Mouse (Mus musculus) C2C12 (cell line): ENCODE results near the gene N6amt1. TPM values are rescaled to one million over a fixed set of nuclear protein-coding genes. Genes with fewer than 3 reads are reported as not detected.

ENCODE experiments used
- H3K27me3 ChIP-seq: one replicate; pipeline ENCODE4 v1.6.1; 2011; ENCODE audit not compliant: control insufficient read depth, insufficient read depth, insufficient read length
- H3K36me3 ChIP-seq: one replicate; pipeline ENCODE4 v1.6.1; 2011; ENCODE audit not compliant: control insufficient read depth, insufficient read depth
- H3K4me3 ChIP-seq: one replicate; pipeline ENCODE4 v1.5.1; 2011; ENCODE audit warnings: mild to moderate bottlenecking, control low read depth; ENCODE audit not compliant: poor library complexity, insufficient read depth, severe bottlenecking
- H3K79me2 ChIP-seq: one replicate; pipeline ENCODE4 v1.6.1; 2011; ENCODE audit not compliant: control insufficient read depth, insufficient read depth
- H3K79me3 ChIP-seq: one replicate; pipeline ENCODE4 v1.6.1; 2011; ENCODE audit warnings: low read depth, control low read depth
- H3ac ChIP-seq: one replicate; pipeline ENCODE3; 2011; ENCODE audit warnings: low read depth; ENCODE audit not compliant: control insufficient read depth, insufficient read length
- CEBPB ChIP-seq: IDR thresholded peaks from one replicate; pipeline ENCODE4 v1.6.1; 2011; ENCODE audit warnings: low read depth, mild to moderate bottlenecking, control low read depth, moderate library complexity
- CTCF ChIP-seq: IDR thresholded peaks from one replicate; pipeline ENCODE4 v1.5.1; 2011; ENCODE audit not compliant: control insufficient read depth, insufficient read depth, insufficient read length
- FOSL1 ChIP-seq: IDR thresholded peaks from one replicate; pipeline ENCODE4 v1.8.0; 2011; ENCODE audit warnings: mild to moderate bottlenecking, low read length; ENCODE audit not compliant: poor library complexity, insufficient read depth, severe bottlenecking
- MAX ChIP-seq: IDR thresholded peaks from one replicate; pipeline ENCODE4 v1.6.1; 2011; ENCODE audit warnings: mild to moderate bottlenecking, control low read depth
- MYOD1 ChIP-seq: IDR thresholded peaks from one replicate; pipeline ENCODE4 v1.6.1; 2011; ENCODE audit warnings: low read depth; ENCODE audit not compliant: control insufficient read depth, insufficient read length
- MYOG ChIP-seq: IDR thresholded peaks from one replicate; pipeline ENCODE4 v1.6.1; 2011; ENCODE audit not compliant: control insufficient read depth, insufficient read length; ENCODE audit errors: extremely low read depth
- USF1 ChIP-seq: IDR thresholded peaks from one replicate; pipeline ENCODE4 v1.6.1; 2011; ENCODE audit warnings: low read depth, mild to moderate bottlenecking, control low read depth, moderate library complexity
- polyA plus RNA-seq: library from polyadenylated mRNA; unstranded; fragments of >200 nt; fragmentation: generic; extraction: Trizol; gene quantifications from one replicate; pipeline ENCODE4 v1.2.1, GENCODE M21; 2012; ENCODE audit warnings: missing spikeins

Gene N6amt1
- polyA plus RNA-seq, 1 experiment = 7.3 TPM

DNA sequence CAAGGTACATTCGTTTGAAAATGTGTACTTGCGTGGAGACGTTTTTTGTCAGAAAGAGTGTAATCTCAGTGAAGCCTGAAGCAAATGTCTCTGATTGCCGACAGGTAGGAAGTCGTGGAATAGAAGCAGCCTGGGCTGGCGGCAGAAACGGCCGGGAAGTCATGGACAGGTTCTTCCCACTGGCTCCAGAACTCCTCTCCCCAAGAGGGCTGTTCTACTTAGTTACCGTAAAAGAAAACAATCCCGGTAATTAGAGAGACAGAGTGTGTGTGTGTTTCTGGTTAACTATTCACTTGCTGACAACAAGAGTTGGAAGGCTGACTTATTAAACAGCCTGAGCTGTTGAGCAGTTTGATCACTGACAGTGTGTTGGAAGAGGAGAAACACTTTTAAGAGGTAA, 12.1 kb downstream of the N6amt1 start:
- TF ChIP-seq CTCF = no peak
- no peak for TF ChIP-seq CEBPB
- no peak for TF ChIP-seq MYOD1
- TF ChIP-seq FOSL1 = no peak
- no peak for TF ChIP-seq MAX
- TF ChIP-seq USF1 = no peak
- no peak for TF ChIP-seq MYOG
- Histone ChIP-seq H3K79me3 (no peaks in the 10 kb centered on the region), H3ac (no peak overlapping the region), H3K79me2 (no peaks in the 10 kb centered on the region), H3K4me3 (no peak overlapping the region), H3K27me3 (no peaks in the 10 kb centered on the region), H3K36me3 (peaks cover 16% of the 10 kb centered on the region)

GRCm38 (mm10) chr16:87366445-87366844, 12.5 kb downstream of the N6amt1 start:
- Histone ChIP-seq H3K4me3 (no peak overlapping the region), H3ac (no peak overlapping the region), H3K79me2 (no peaks in the 10 kb centered on the region), H3K36me3 (peaks cover 16% of the 10 kb centered on the region), H3K79me3 (no peaks in the 10 kb centered on the region), H3K27me3 (no peaks in the 10 kb centered on the region)
- no peak for TF ChIP-seq MAX
- no peak for TF ChIP-seq USF1
- TF ChIP-seq CEBPB = no peak

DNA sequence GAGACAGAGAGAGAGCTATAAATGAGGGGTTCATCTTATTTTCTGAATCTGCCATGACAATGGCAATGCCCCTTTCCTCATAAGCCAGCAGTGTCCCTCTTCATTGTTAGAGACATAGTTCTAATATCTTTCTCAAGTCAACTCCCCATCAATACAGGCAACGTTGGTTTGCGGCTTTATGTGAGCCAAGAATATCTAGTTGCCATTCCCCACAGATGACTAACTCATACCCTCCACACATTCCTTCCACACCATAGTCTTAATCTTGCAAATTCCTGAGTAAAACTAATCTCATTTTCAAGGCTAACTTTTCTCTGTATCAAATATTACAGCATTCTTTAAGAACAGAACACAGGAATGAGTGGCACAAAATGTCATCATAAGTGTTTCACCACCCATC, 29.0 kb downstream of the N6amt1 start:
- Histone ChIP-seq H3K79me3 (peaks cover 2% of the 10 kb centered on the region), H3K27me3 (no peaks in the 10 kb centered on the region), H3ac (no peak overlapping the region), H3K4me3 (no peak overlapping the region), H3K36me3 (peaks cover 64% of the 10 kb centered on the region), H3K79me2 (no peaks in the 10 kb centered on the region)
- TF ChIP-seq MYOG = no peak
- no peak for TF ChIP-seq USF1
- no peak for TF ChIP-seq CEBPB
- no peak for TF ChIP-seq MYOD1
- no peak for TF ChIP-seq CTCF
- no peak for TF ChIP-seq MAX
- TF ChIP-seq FOSL1 = no peak

GRCm38 (mm10) chr16:87384366-87384765, 30.4 kb downstream of the N6amt1 start:
- Histone ChIP-seq H3K36me3 (peaks cover 51% of the 10 kb centered on the region), H3K4me3 (no peak overlapping the region), H3ac (no peak overlapping the region), H3K79me2 (no peaks in the 10 kb centered on the region), H3K79me3 (peaks cover 2% of the 10 kb centered on the region), H3K27me3 (no peaks in the 10 kb centered on the region)
- TF ChIP-seq USF1 = no peak
- peak; percentile 81 for TF ChIP-seq MYOD1
- no peak for TF ChIP-seq CTCF
- no peak for TF ChIP-seq MYOG
- no peak for TF ChIP-seq MAX

GRCm38 (mm10) chr16:87387444-87387977, 33.5 kb downstream of the N6amt1 start:
- peaks cover 21% of the 10 kb centered on the region for H3K36me3 ChIP-seq
- TF ChIP-seq MYOG (no peak), MYOD1 (peak; percentile 76), FOSL1 (peak; percentile 67), CTCF (no peak), MAX (peak; percentile 40), CEBPB (no peak), USF1 (no peak)
- H3ac ChIP-seq = no peak overlapping the region
- no peaks in the 10 kb centered on the region for H3K27me3 ChIP-seq
- H3K79me3 ChIP-seq = peaks cover 2% of the 10 kb centered on the region
- no peaks in the 10 kb centered on the region for H3K79me2 ChIP-seq
- no peak overlapping the region for H3K4me3 ChIP-seq

DNA sequence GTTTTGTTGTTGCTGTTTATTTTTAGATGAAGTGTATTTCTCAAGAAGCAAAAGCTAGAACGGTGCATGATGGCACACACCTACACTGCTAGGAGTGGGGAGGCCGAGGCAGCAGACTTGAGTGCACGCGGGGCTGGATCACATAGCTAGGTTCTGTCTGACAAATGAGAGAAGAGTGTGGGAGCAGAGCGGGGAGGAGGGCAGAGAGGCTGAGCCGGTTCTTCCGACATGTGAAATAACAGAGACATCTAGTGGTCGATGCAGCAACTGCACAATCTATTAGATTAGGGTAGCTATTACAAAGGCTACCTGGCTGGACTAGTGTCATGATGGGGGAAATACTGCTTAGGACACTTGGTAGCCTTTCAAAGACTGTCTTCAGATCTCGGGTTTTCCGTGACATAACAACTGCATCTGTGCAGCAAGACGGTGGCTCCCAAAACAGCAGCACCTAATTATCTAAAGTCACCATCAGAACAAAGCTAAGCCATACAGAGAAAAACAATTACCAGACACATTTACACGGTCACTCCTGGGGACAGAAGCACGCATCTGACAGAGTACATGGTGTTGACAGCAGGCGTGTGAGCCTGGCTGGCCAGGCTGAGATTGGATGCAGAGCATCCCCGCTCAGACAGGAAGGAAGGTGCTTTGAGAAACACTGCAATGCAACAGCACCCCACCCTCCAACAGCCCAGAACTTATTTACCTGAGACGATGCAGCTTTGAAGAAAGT, 40.0 kb downstream of the N6amt1 start:
- TF ChIP-seq FOSL1 (no peak), CTCF (peak; percentile 23)
- peaks cover 29% of the 10 kb centered on the region for H3K36me3 ChIP-seq
- no peaks in the 10 kb centered on the region for H3K79me3 ChIP-seq
- no peaks in the 10 kb centered on the region for H3K79me2 ChIP-seq
- no peaks in the 10 kb centered on the region for H3K27me3 ChIP-seq
- no peak overlapping the region for H3ac ChIP-seq
- no peak overlapping the region for H3K4me3 ChIP-seq
